Mouse (Mus musculus) granulocyte monocyte progenitor cell, adult 5-6 weeks (primary cell): ENCODE measurements around the gene Dctn3. TPM values are rescaled to one million over a fixed set of nuclear protein-coding genes. Genes with fewer than 3 reads are reported as not detected.
"Not testable (repeated sequence)": the region's sequence is repeated elsewhere in the genome, so short reads cannot be mapped to it uniquely, and the experiment has no call there.

Experiments used
- ATAC-seq: replicated peaks from 2 replicates; pipeline ENCODE4 v1.8.0; 2016; ENCODE audit warnings: mild to moderate bottlenecking, moderate TSS enrichment, inconsistent platforms; ENCODE audit not compliant: poor library complexity, severe bottlenecking
- total RNA-seq, 2 experiments: library from RNA; stranded (forward) in 1 of 2; stranded (reverse) in 1 of 2; fragments of 200-712, 200-1000 nt in 1 of 2; fragments of >200 nt in 1 of 2; fragmentation: Nextera tagmentation in 1 of 2; gene quantifications; 2 replicates each; pipeline ENCODE4 v1.2.3; 2014 to 2017

The Dctn3 gene
- total RNA-seq, 2 experiments from 2014 or later = 45.6 to 61.4 TPM

GRCm38 (mm10) chr4:41702226-41702625 lies 20.7 kb downstream of the Dctn3 start:
- not testable (repeated sequence) for ATAC-seq

GRCm38 (mm10) chr4:41700224-41700623 lies 22.7 kb downstream of the Dctn3 start:
- not testable (repeated sequence) for ATAC-seq

- not testable (repeated sequence) for ATAC-seq
Measured at GRCm38 (mm10) chr4:41699783-41700182, 23.2 kb downstream of the Dctn3 start, which contains the start of gene Il11ra1. Gene Il11ra1, plus strand, starts transcription at chr4:41699989.

GRCm38 (mm10) chr4:41698421-41699016 lies 24.5 kb downstream of the Dctn3 start:
- not testable (repeated sequence) for ATAC-seq

- ATAC-seq = not testable (repeated sequence)
Measured at GRCm38 (mm10) chr4:41696930-41697841, 25.8 kb downstream of the Dctn3 start, which contains the start of gene Cntfr. Gene Cntfr, minus strand, starts transcription at chr4:41697089.

GRCm38 (mm10) chr4:41696452-41696851 lies 26.5 kb downstream of the Dctn3 start:
- ATAC-seq = not testable (repeated sequence)

GRCm38 (mm10) chr4:41695800-41696199 lies 27.2 kb downstream of the Dctn3 start:
- not testable (repeated sequence) for ATAC-seq

GRCm38 (mm10) chr4:41693511-41693910 lies 29.5 kb downstream of the Dctn3 start:
- not testable (repeated sequence) for ATAC-seq

GRCm38 (mm10) chr4:41690014-41690413 lies 33.0 kb downstream of the Dctn3 start:
- ATAC-seq = not testable (repeated sequence)

GRCm38 (mm10) chr4:41688562-41688961 lies 34.4 kb downstream of the Dctn3 start:
- not testable (repeated sequence) for ATAC-seq

- ATAC-seq = not testable (repeated sequence)
Measured at GRCm38 (mm10) chr4:41685882-41686492, 37.0 kb downstream of the Dctn3 start.

- not testable (repeated sequence) for ATAC-seq
Measured at GRCm38 (mm10) chr4:41684931-41685453, 38.0 kb downstream of the Dctn3 start.

- not testable (repeated sequence) for ATAC-seq
Measured at GRCm38 (mm10) chr4:41684131-41684930, 38.6 kb downstream of the Dctn3 start.

- not testable (repeated sequence) for ATAC-seq
Measured at GRCm38 (mm10) chr4:41683303-41683702, 39.7 kb downstream of the Dctn3 start.

- no peak for ATAC-seq
Measured at GRCm38 (mm10) chr4:41682789-41683188, 40.2 kb downstream of the Dctn3 start.

GRCm38 (mm10) chr4:41681947-41682346 lies 41.0 kb downstream of the Dctn3 start:
- ATAC-seq = no peak

GRCm38 (mm10) chr4:41681176-41681575 lies 41.8 kb downstream of the Dctn3 start:
- ATAC-seq = no peak

- ATAC-seq = no peak
Measured at GRCm38 (mm10) chr4:41679291-41679690, 43.7 kb downstream of the Dctn3 start.

GRCm38 (mm10) chr4:41678863-41679262 lies 44.1 kb downstream of the Dctn3 start:
- ATAC-seq = no peak
